Mouse (Mus musculus) frontal cortex, postnatal 36 days (tissue): ENCODE results near the gene Ddah1.
A peak's percentile ranks its signal among the peaks of the same experiment; 100 is the strongest.

Experiments
- DNase-seq, 2 experiments: peaks; one replicate each; pipeline ENCODE4 v3.0.0; 2022; ENCODE audit warnings: low spot score in 2 of 2

Ddah1 gene

DNA sequence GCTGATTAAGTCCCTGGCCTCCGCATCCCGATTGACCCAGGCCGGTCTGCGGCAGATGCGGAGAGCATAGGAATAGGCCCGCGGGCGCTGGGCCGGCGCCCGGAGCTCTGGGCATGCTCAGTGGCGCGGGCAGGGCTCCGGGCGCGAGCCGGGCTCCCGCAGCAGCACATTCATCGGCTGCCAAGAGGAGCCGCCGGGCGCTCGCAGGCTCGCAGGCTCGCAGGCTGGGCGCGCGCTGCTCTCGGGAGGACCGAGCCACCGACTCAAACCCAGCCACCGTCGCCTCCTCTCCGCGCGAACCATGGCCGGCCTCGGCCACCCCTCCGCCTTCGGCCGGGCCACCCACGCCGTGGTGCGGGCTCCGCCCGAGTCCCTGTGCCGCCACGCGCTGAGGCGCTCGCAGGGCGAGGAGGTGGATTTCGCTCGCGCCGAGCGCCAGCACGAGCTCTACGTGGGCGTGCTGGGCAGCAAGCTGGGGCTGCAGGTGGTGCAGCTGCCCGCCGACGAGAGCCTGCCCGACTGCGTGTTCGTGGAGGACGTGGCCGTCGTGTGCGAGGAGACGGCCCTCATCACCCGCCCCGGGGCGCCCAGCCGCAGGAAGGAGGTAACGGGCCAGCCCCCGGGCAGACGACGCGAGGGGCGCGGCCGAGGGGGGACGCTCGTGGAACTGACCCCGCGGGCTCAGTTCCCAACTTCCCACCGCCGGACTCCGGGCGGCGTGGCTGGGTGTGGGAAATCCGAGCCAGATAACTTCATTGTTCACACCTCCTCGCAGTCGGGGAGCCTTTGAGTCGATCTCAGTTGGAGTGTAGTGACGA is at the start of gene Ddah1:
Gene Ddah1, plus strand, starts transcription at position 115 of the 818 bp plus-strand sequence.
- peak; percentile 70 to 72 for DNase-seq

DNA sequence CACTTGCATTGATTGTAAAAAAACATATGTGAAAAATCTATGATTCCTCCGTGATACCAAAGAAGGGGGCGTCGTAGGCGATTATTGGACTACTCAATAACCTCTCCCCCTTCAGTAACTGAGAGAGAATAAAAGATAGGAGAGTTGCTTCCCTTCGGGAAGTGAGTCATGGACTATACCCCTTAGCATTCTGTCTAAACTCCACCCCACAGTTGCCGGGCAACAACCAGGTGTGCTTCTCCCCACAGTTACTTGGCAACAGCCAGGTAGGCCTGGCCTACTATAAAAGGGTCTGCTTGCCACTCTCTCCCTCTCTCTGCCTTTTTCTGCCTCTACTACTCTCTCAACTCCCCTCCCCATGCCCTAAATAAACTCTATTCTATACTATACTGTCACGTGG is 42.6 kb upstream of the Ddah1 start:
- DNase-seq, result no peak

GRCm38 (mm10) chr3:145719660-145720059 is 38.8 kb upstream of the Ddah1 start:
- no peak for DNase-seq

- DNase-seq, result no peak
Observed at GRCm38 (mm10) chr3:145725078-145725477, 33.4 kb upstream of the Ddah1 start.

DNA sequence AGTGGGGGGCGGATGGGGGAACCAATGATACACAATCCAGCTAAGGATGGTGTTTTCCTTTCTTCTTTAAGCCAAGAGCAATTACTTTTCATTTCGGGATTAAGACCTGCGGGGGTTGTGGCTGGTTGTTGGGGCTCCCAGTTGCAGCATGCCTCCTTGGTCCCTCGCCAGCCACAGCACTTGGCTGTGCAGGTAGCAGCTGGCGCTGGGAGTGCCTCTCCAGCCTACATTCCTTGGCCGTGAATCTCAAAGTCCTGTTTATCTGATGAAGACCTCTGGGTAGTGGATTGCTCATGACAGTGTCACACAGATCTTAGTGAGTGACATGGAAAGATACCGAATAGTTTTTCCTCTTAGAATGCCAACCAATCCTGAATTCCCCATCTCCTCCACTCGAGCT is 30.1 kb upstream of the Ddah1 start:
- DNase-seq, result no peak

DNA sequence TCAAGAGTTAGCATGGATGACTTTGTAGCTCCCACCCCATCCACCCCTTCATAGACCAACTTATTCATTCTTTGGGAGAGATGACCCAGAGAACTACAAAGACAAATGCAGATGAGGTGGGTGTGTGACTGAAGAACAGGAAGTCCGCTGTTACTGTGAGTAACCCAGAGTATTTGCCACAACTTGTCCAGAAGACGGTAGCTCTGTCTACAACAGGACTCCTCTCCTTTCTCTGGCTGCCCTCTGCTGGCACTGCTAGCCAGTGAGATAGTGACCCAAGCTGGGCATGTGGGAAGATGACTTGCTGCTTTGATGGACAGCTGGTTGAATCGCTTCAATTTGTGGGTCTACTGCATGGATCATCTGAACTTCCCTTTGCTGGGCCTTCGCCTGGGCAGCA is 28.9 kb upstream of the Ddah1 start:
- DNase-seq, result no peak

- no peak for DNase-seq
Observed at GRCm38 (mm10) chr3:145730092-145730491, 28.4 kb upstream of the Ddah1 start.

DNA sequence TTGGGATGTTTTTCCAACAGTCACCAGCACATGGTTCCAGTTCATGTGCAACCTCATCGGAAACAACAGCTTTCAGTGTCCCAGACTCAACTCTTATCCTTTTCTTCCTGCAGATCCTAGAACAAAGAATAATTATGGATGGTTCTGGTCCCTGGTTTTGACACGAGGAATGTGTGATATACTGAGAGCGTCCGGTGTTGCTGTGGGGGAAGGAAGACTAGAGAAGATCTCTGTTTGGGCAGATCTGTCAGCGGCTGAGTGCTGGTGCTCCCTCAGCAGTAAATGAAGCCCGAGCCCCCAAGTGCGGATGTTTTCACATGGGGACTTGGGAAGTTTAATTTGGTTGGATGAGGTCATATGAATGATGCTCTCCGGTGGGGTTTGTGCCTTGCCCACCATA is 23.6 kb upstream of the Ddah1 start:
- no peak for DNase-seq

- DNase-seq, result no peak
Observed at GRCm38 (mm10) chr3:145736562-145736961, 21.9 kb upstream of the Ddah1 start.

DNA sequence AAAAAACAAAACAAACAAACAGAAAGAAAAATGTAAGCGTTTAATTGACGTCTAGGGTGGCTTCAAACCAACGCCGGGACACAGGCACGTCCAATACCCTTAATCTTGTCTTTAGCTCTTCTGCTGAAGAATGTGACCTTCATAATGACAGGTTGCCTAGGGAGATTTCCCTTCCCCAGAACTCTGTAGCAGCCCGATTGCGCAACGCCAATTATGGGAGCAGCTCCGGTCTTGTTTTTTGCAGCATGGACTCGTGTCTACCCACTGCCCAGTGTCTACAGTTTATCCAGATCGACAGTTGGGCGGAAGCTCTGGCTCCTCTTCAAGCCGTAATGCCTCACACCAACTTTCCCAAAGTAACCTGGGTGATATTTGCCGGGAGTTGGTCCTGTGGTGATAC is 19.8 kb upstream of the Ddah1 start:
- DNase-seq, result no peak

DNA sequence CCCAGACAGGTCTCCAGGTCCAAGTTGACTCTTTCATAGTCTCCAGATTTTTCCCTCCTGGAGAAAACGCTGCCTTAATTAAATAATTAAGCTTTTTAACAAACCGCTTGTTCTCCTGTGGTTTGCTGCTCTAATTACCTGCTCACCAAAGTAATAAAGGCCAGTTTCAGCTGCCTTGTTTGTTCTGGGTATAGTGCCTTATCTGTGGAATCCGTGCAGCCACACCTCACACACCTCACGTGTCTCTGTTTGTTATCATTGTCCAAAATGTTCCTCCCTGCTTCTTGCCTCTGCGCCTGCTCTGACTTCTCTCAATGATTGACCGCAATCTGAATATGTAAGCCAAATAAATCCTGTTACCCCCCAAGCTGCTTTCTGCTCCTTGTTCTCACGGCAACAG is 18.6 kb upstream of the Ddah1 start:
- no peak for DNase-seq

DNA sequence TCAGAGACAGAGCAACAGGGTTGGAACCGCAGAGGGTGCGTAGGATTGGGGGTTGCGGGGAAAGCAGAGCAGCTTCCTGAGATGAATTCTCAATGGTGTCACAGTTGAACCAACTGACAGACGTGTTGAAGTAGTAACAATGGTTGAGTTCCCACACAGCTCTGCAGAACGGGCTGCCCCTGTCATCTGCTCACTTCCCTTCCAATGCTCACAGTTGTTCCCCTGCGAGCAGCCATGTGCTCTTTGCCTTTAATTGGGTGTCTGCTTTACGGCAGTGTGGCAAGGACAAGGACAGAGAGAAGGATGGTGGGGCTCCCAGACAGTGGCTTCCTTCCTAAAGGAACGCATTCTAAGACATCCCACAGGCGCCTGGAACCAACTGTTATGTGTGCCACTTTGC is 15.4 kb upstream of the Ddah1 start:
- no peak for DNase-seq

DNA sequence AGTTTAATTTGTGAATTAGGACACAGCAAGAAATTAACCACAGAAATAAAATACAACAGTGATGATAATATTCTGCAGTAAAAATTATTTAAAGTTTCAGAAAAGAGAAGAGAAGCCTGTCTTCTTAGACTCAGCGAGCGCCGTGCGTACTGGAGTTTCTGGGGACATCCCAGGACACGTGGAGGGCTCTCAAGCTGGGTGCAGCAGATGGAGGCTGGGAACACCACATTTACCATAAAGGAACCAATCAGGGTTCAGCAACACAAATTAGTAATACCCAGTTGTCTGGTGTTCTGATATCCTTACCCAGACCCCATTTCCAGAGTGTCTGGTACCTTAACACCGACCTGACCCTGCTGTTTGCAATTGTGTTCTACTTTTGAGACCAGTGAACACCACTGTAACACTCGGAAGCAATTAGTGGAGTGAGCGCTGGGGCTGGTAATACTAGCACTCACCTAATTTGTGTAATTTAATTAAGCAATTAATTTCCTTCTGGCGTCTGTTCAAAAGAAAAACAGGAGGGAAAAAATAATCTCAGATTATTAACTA is 14.9 kb upstream of the Ddah1 start:
- no peak for DNase-seq

DNA sequence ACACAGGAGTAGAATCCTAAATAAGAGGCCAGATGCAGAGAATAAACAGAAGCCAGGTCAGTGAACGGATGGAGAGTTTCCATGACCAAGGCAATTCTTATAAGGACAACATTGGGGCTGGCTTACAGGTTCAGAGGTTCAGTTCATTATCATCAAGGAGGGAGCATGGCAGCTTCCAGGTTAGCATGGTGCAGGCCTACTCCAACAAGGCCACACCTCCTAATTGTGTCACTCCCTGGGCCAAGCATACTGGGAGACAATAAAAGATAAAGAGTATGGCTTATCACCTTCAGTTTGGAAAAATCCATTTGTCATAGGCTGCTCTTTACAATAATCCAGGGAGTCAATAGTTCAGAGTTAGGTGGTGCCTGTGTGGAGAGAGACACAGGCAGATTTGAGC is 9.8 kb upstream of the Ddah1 start:
- DNase-seq, result no peak

DNA sequence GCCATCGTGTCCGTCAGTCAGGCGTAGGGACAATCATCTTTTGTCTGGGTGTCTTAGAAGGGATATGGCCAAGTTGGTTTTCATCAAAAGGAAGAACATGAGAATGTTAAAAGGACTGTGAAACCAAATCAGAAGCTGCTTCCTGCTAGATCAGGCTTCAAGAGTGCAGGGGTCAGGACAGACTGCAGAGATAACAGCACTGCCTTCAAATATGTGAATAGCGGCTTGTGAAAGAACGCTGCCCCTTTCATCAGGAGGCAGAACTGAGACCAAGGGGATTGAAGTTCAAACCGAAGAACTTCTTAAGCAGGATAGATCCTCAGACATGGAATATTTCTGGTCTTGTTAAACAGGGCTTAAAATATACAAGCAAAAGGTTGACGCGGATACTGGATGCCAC is 2.0 kb upstream of the Ddah1 start:
- DNase-seq, result no peak

GRCm38 (mm10) chr3:145757177-145757576 is 1.3 kb upstream of the Ddah1 start:
- no peak for DNase-seq

- DNase-seq, result no peak
Observed at GRCm38 (mm10) chr3:145757844-145758243, 631 bp upstream of the Ddah1 start.

DNA sequence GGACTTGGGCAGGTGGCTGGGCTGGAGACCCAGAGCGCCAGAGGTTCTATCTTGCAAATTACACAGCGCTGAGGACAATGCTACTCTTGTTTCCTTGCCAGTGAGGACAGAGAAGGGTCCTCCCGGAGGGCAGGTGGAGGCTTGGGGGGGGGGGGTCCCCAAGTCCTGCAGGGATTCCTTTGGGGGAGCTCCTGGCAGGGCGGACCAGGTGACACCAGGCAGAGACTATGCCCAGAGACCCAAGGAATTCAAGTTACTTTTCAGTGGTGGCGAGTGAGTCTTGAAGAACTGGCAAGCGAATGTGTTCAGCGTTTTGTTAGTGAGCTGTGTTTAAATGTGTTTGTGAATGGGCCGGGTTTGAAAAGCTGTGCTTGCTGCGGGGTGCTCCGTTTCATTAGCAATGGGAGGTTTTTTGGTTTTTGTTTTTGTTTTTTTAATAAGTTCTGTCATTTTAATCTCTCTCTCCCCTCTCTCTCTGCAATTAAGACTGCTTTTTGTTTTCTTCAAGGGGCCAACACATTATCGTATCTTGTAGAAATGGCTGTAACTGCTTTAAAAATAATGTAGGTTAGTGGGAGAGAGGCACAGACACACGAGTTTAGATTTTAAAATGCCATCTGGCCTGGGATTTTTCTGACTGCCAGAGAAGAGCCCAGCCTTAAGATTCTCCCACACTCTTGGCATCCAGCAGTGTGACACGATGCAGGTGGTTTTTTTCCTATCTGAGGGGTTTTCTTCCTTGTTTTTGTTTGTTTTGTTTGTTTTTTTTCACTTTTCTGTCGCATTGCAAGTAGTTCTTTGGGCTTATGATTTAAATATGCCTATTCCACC is 1.1 kb downstream of the Ddah1 start:
- DNase-seq, result peak; percentile 15 to 52

DNA sequence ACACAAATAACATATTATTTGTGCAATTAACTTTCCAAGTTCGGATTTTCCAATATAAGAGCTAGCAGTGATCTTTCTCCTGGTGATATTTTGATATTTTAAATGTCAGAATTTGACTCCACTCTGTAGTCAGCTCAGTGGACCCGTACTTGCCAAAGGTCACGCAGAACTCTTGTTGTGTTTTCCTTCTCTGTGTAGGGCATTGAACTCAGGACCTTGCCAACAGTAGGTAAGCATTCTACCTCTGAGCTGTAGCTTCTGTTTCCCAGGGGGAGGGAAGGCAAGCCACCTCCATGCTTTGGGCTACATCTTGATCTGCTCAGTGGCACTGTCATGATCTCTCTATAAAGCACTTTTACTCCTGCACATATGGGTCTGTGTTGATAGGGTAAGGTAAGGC is 2.1 kb downstream of the Ddah1 start:
- no peak for DNase-seq

- DNase-seq, result no peak
Observed at GRCm38 (mm10) chr3:145761501-145762170, 3.2 kb downstream of the Ddah1 start.

GRCm38 (mm10) chr3:145762957-145763641 is 4.6 kb downstream of the Ddah1 start:
- no peak for DNase-seq

- no peak for DNase-seq
Observed at GRCm38 (mm10) chr3:145763642-145763972, 5.1 kb downstream of the Ddah1 start.
